Mouse (Mus musculus): ENCODE measurements around the gene Nr0b2. TPM values are rescaled to one million over a fixed set of nuclear protein-coding genes. Genes with fewer than 3 reads are reported as not detected.

The Nr0b2 gene
- polyA plus RNA-seq, 2 experiments: 0.38 to 0.85 TPM

DNA sequence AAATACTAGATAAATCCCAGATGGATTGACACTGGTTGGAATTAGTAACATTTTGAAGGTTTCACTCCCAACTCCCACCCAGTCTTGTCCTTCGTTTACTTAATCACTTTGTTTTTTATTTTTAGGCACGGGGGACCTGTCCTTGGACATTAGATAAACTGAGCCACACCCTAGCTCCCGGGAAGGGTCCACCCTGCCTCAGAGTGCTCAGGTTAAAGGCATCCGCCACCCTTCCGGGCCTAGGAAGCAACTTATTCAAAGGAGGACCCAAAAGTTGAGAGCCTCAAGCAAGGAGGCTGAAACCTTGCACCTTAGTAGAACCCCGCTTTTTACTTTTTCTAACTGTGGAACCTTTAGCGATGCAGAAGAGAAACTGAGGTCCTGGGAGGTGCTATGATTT lies 45.9 kb downstream of the Nr0b2 start:
- H3K4me2 ChIP-seq (ENCODE audit: low read depth): peak overlapping the region; percentile 74
- H3K27me3 ChIP-seq (ENCODE audit: control insufficient read depth, insufficient read depth, low read length): peaks cover 30% of the 10 kb centered on the region
- H3K4me1 ChIP-seq (replicated peaks; ENCODE audit: control insufficient read depth in 2 of 2, insufficient read depth in 2 of 2, low read length in 1 of 2): peaks cover 10 to 11% of the 10 kb centered on the region in 2 experiments
- H3K36me3 ChIP-seq (replicated peaks; ENCODE audit: control insufficient read depth, insufficient read depth, low read depth): no peaks in the 10 kb centered on the region
- 8% methylated on average over 7 of the region's 7 CpGs for WGBS (ENCODE audit: insufficient replicate concordance)
- no peak overlapping the region for H3K27ac ChIP-seq
- no peak for DNase-seq (ENCODE audit: low read depth in 3 of 3, low spot score in 3 of 3)
- peak overlapping the region; percentile 18; the same call in 1 of the 2 replicates for H3K9ac ChIP-seq (replicated peaks)
- peak overlapping the region; percentile 33 to 54 for H3K4me3 ChIP-seq (ENCODE audit: insufficient read depth in 1 of 2, low read depth in 2 of 2, low read length in 2 of 2)
- no peak for TF ChIP-seq CTCF (IDR thresholded peaks at IDR 0.05; ENCODE audit: low read depth)
- TF ChIP-seq EP300 (IDR thresholded peaks at IDR 0.05; ENCODE audit: low read depth): no peak
- H3K9me3 ChIP-seq (ENCODE audit: control insufficient read depth, low read length): no peaks in the 10 kb centered on the region
- ATAC-seq (ENCODE audit: insufficient read depth): no peak; the same call in 1 of the 2 replicates

DNA sequence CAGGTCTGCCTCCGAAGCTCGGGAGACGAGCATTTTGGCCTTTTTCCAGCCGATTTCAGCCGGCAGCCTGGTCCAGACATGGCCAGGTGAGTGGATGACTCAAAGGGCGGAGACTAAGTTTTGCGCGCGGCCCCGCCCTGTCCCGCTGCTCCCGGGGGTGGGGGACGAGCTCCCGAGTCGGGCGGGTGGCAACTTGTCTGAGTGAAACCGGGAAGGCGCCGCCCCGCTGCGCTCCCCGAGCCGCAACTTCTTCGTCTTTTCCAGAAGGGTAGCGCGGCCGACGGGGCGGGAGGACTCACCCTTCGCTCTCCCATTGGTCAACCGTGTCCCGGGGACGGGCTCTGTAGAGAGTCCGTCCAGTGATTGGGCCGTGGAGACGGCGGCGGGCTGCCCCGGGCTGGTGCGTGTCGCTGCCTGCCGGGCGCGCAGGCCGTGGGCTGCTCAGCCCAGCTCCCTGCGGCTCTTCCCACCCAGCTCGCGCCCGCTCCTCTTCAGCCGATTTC lies 46.4 kb downstream of the Nr0b2 start:
- Histone ChIP-seq H3K4me1 (replicated peaks; ENCODE audit: control insufficient read depth in 2 of 2, insufficient read depth in 2 of 2, low read length in 1 of 2) (peaks cover 10 to 11% of the 10 kb centered on the region in 2 experiments), H3K27me3 (ENCODE audit: control insufficient read depth, insufficient read depth, low read length) (peaks cover 30% of the 10 kb centered on the region), H3K4me2 (ENCODE audit: low read depth) (peak overlapping the region; percentile 74), H3K27ac (no peak overlapping the region), H3K36me3 (replicated peaks; ENCODE audit: control insufficient read depth, insufficient read depth, low read depth) (no peaks in the 10 kb centered on the region), H3K9ac (replicated peaks) (peak overlapping the region; percentile 18; the same call in 1 of the 2 replicates), H3K9me3 (ENCODE audit: control insufficient read depth, low read length) (no peaks in the 10 kb centered on the region), H3K4me3 (ENCODE audit: insufficient read depth in 1 of 2, low read depth in 2 of 2, low read length in 2 of 2) (peak overlapping the region; percentile 33 to 54)
- TF ChIP-seq EP300 (IDR thresholded peaks at IDR 0.05; ENCODE audit: low read depth): no peak
- TF ChIP-seq CTCF (IDR thresholded peaks at IDR 0.05; ENCODE audit: low read depth): no peak
- WGBS (ENCODE audit: insufficient replicate concordance): under 1% methylated on average over 48 of the region's 50 CpGs
- DNase-seq (ENCODE audit: low read depth in 3 of 3, low spot score in 3 of 3) (peak; percentile 69 to 83 (median 71)), ATAC-seq (ENCODE audit: insufficient read depth) (peak; percentile 97)

DNA sequence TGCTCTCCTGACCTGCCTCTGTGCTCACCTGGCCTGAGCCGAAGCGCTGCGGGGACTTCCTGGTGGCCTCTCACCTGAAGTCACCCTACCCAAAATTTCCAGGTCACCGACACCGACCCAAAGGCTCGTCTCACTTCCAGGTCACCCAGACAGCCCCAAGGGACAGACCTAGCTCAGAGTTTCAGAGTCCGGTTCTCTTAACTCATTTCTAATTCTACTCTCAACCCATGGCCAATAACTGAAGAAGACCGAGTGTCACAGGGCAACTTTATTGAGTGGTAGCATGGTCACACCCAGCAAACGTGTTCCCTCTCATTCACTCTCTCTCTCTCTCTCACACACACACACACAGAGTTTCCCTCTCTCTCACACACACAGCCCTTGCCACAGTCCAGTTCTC lies 47.1 kb downstream of the Nr0b2 start:
- 11% methylated on average over 9 of the region's 9 CpGs for WGBS (ENCODE audit: insufficient replicate concordance)
- H3K4me1 ChIP-seq (replicated peaks; ENCODE audit: control insufficient read depth in 2 of 2, insufficient read depth in 2 of 2, low read length in 1 of 2): peaks cover 9 to 10% of the 10 kb centered on the region in 2 experiments
- DNase-seq (ENCODE audit: low read depth in 3 of 3, low spot score in 3 of 3): no peak
- H3K36me3 ChIP-seq (replicated peaks; ENCODE audit: control insufficient read depth, insufficient read depth, low read depth): no peaks in the 10 kb centered on the region
- no peak for ATAC-seq (ENCODE audit: insufficient read depth)
- no peaks in the 10 kb centered on the region for H3K9me3 ChIP-seq (ENCODE audit: control insufficient read depth, low read length)
- H3K4me2 ChIP-seq (ENCODE audit: low read depth): peak overlapping the region; percentile 74
- H3K27me3 ChIP-seq (ENCODE audit: control insufficient read depth, insufficient read depth, low read length): peaks cover 30% of the 10 kb centered on the region
- H3K9ac ChIP-seq (replicated peaks): no peak overlapping the region
- H3K4me3 ChIP-seq (ENCODE audit: insufficient read depth in 1 of 2, low read depth in 2 of 2, low read length in 2 of 2): peak overlapping the region in 1 of 2 experiments; percentile 54; a peak in 2 of 4 replicates
- no peak for TF ChIP-seq EP300 (IDR thresholded peaks at IDR 0.05; ENCODE audit: low read depth)
- TF ChIP-seq CTCF (IDR thresholded peaks at IDR 0.05; ENCODE audit: low read depth): no peak
- no peak overlapping the region for H3K27ac ChIP-seq

GRCm38 (mm10) chr4:133601721-133602218 lies 48.6 kb downstream of the Nr0b2 start, which contains the start of gene Sfn:
Gene Sfn, minus strand, starts transcription at chr4:133602168.
- no peak for ATAC-seq (ENCODE audit: insufficient read depth)
- 3% methylated on average over 16 of the region's 16 CpGs for WGBS (ENCODE audit: insufficient replicate concordance)

GRCm38 (mm10) chr4:133603056-133603455 lies 49.9 kb downstream of the Nr0b2 start:
- TF ChIP-seq EP300 (IDR thresholded peaks at IDR 0.05; ENCODE audit: low read depth): no peak
- no peak for TF ChIP-seq CTCF (IDR thresholded peaks at IDR 0.05; ENCODE audit: low read depth)
- DNase-seq (ENCODE audit: low read depth in 3 of 3, low spot score in 3 of 3): no peak
- no peak overlapping the region for H3K27ac ChIP-seq
- 72% methylated on average over 5 of the region's 5 CpGs for WGBS (ENCODE audit: insufficient replicate concordance)
- no peak overlapping the region for H3K4me2 ChIP-seq (ENCODE audit: low read depth)
- peaks cover 9 to 10% of the 10 kb centered on the region in 2 experiments for H3K4me1 ChIP-seq (replicated peaks; ENCODE audit: control insufficient read depth in 2 of 2, insufficient read depth in 2 of 2, low read length in 1 of 2)
- H3K9ac ChIP-seq (replicated peaks): no peak overlapping the region
- peaks cover 30% of the 10 kb centered on the region for H3K27me3 ChIP-seq (ENCODE audit: control insufficient read depth, insufficient read depth, low read length)
- H3K4me3 ChIP-seq (ENCODE audit: insufficient read depth in 1 of 2, low read depth in 2 of 2, low read length in 2 of 2): no peak overlapping the region
- H3K9me3 ChIP-seq (ENCODE audit: control insufficient read depth, low read length): no peaks in the 10 kb centered on the region
- ATAC-seq (ENCODE audit: insufficient read depth): no peak
- no peaks in the 10 kb centered on the region for H3K36me3 ChIP-seq (replicated peaks; ENCODE audit: control insufficient read depth, insufficient read depth, low read depth)

More at GRCm38 (mm10) chr4:133601721-133602218, 48.6 kb downstream of the Nr0b2 start, which contains the start of gene Sfn:
- Histone ChIP-seq H3K4me3 (ENCODE audit: insufficient read depth in 1 of 2, low read depth in 2 of 2, low read length in 2 of 2) (peak within 1 kb of the TSS; percentile 24 to 25; a peak in 1 of 4 replicates), H3K4me2 (ENCODE audit: low read depth) (peak within 1 kb of the TSS; percentile 30), H3K9ac (replicated peaks) (no peak within 1 kb of the TSS), H3K27ac (no peak within 1 kb of the TSS), H3K9me3 (ENCODE audit: control insufficient read depth, low read length) (no peaks in the 10 kb centered on the region), H3K4me1 (replicated peaks; ENCODE audit: control insufficient read depth in 2 of 2, insufficient read depth in 2 of 2, low read length in 1 of 2) (peaks cover 9 to 10% of the 10 kb centered on the region in 2 experiments), H3K27me3 (ENCODE audit: control insufficient read depth, insufficient read depth, low read length) (peaks cover 30% of the 10 kb centered on the region), H3K36me3 (replicated peaks; ENCODE audit: control insufficient read depth, insufficient read depth, low read depth) (no peaks in the 10 kb centered on the region)
- peak in 1 of 3 experiments; percentile 20 for DNase-seq (ENCODE audit: low read depth in 3 of 3, low spot score in 3 of 3)
- peak; percentile 82 for TF ChIP-seq CTCF (IDR thresholded peaks at IDR 0.05; ENCODE audit: low read depth)
- no peak for TF ChIP-seq EP300 (IDR thresholded peaks at IDR 0.05; ENCODE audit: low read depth)
